Mouse (Mus musculus) kidney, adult 2 months (tissue): ENCODE data around the gene Washc3.

Experiments
- CTCF ChIP-seq: fragments of 200-500 bp; conservative IDR thresholded peaks from 2 replicates; pipeline ENCODE4 v1.5.1; 2011; ENCODE audit warnings: low read depth, mild to moderate bottlenecking, control low read depth, low read length, moderate library complexity, mixed read lengths; ENCODE audit not compliant: insufficient read depth, insufficient read length
- POLR2A ChIP-seq: fragments of 200-500 bp; IDR thresholded peaks from one replicate; pipeline ENCODE4 v1.6.1; 2011; ENCODE audit warnings: low read depth, low read length, control low read depth

DNA sequence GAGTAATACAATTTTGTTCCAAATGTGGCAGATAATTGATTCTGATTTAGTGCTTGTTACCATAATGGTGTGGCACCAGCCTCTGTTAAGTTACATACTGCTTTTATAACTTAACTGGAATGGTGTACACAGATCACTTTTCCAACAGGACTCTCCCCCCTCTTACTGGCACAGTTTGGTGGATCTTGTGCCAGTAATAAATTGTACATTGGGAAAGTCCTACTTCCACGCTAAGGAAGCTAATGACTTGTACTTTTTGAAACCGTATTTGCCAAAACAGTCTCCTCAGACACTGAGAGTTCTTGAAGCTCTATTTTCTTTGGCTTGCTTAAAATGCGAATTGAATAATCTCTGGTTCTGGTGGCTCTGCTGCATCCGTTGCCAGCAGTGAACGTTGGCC lies 24.5 kb downstream of the Washc3 start:
- no peak for TF ChIP-seq POLR2A
- TF ChIP-seq CTCF, result no peak
